Mouse (Mus musculus): ENCODE measurements around the gene Tnp2.

DNA sequence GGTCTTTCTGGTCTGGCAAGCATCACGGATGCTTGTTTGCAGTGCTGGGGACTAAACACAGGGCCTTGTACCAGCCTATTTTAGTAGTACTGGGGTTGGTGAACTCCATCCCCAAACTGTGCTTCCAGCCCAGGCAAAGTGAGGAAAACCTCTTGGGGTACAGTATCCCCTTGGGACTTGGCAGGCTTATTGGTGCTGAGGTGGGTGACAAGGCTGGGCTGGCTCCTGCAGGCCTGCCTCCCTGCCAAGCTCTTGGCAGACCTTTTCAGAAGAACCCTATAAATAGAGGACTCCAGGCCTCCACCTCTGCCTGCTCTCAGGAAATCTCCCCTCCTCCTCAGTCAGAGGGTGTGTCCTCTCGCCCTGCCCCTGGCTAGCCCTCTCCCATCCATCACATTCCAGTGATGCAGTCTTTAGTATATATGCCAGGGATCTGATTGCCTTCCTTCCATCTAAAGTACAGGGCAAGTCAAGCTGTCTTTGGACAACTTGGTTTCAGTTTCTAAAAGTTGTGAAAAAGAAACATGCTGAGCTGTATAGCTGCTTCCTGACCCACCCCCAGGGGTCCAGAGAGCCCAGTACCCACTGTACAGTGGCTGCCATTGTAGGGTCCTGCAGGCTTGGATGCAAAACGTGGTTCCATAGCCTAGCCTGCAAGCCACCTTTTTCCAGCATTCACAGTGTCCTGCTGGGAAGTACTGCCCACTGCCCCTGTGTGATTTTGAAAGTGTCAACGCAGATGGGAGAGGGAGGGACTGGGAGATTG lies 1.5 kb downstream of the Tnp2 start:
- TF ChIP-seq EP300 (IDR thresholded peaks at IDR 0.05; ENCODE audit: low read depth) (no peak), CTCF (IDR thresholded peaks at IDR 0.05; ENCODE audit: low read depth) (no peak)
